Mouse (Mus musculus): ENCODE measurements around the gene Rpl12. TPM values are rescaled to one million over a fixed set of nuclear protein-coding genes. Genes with fewer than 3 reads are reported as not detected.
"Not testable (repeated sequence)": the region's sequence is repeated elsewhere in the genome, so short reads cannot be mapped to it uniquely, and the experiment has no call there.

The Rpl12 gene
- total RNA-seq, 2 experiments from 2014 or later: 66.0 to 72.2 TPM

DNA sequence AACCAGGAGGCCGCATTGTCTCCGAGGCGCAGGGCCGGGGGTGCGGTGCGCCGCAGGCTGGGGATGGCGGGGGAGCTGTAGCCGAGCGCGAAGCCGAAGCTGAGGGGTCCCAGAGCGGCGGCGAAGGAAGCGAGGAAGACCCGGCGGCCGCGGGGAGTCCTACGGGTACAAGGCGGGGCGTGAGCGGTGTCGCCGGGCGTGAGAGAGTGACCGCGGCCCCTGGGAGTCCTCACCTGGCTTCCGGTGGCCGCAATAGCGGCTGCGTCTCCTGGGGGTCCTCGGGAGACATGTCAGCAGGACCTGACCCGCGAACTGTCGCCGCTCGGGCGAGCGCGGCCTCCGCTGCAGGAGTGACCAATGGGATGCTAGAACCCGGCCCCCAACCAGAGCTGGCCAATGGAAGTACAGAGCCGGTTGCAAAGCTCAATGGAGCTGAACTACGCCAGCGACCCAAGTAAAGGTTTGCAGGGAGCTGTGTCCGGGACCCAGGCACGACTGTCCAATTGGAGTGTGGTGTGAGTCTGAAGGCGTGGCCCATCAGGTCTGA is 20.4 kb downstream of the Rpl12 start, which contains the start of gene Slc2a8:
Gene Slc2a8, minus strand, starts transcription at position 359 of the 547 bp plus-strand sequence.
- peak; percentile 92 to 97 for DNase-seq

DNA sequence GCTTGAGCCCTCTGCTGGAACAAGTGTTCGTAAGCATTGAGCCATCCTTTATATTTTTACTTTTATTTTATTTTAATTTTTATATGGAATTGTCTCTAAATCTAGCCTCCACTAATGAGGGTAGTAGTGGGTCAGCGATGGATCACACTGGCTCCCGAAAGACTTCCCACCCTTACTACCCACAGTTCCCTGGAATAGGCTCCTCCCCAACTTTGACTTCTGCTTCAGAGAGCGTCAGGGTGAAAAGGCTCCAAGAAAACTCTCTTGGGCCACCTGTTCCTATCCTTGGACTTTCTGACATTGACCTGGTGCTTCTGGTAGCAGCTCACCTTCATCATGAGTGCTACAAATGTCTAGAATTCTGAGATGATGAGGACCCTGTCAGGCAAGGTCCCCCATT is 21.3 kb downstream of the Rpl12 start:
- peak; percentile 50 to 64 for DNase-seq

DNA sequence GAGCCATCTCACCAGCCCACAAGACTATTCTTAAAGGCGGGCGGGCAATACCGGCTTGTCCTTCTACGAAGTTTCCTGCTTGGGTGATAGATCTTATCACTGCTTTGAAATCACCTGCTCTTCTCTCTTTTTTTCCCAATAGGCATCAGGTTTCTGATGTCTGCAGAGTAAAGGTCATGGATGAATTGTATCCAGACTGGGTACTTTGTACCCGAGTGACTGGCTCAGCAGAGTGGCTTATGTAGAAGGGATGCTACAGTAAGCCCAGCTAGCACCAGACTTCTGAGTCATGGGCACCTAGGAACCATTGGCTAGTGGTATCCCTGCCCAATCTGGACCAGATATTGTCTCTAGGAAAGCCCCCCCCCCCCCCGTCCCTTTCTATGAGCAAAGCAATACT is 22.3 kb downstream of the Rpl12 start:
- DNase-seq: no peak

DNA sequence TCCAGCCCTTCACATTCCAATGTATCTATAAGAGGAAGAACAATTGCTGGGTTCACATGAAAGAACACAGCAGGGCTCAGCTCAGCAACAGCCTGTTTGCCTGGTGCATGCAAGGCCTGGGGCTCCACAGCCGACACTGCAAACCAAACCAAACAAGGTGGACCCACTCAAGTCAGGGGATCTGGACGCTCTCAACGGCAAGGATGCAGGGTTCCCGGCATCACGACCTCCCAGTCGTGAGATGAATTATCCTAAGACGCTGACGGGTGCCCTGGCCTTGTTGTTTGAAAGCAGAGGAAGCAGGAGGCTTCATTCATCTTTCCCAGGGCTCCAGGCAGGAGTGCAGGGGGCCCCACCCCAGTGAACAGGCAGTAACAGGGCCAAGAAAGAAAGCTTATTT is 24.5 kb downstream of the Rpl12 start:
- no peak for DNase-seq

DNA sequence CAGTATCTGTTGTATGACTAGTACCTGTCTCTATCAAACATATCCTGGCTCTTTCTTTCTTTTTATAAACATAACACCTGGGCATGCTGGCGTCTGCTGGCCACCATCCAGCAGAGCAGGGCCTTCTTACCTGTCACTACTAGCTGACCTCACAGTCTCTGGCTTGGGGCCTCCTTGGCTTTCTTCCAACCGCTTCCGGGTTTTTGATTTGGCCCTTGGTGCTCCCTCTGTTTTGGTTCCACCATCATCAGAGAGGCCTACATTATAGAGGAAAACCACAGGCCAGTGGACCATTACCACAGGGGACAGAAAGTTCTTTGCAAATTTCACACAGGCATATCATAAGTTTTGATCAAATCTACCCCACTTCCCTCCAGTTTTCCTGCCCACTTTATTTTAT is 28.0 kb downstream of the Rpl12 start:
- no peak for DNase-seq

DNA sequence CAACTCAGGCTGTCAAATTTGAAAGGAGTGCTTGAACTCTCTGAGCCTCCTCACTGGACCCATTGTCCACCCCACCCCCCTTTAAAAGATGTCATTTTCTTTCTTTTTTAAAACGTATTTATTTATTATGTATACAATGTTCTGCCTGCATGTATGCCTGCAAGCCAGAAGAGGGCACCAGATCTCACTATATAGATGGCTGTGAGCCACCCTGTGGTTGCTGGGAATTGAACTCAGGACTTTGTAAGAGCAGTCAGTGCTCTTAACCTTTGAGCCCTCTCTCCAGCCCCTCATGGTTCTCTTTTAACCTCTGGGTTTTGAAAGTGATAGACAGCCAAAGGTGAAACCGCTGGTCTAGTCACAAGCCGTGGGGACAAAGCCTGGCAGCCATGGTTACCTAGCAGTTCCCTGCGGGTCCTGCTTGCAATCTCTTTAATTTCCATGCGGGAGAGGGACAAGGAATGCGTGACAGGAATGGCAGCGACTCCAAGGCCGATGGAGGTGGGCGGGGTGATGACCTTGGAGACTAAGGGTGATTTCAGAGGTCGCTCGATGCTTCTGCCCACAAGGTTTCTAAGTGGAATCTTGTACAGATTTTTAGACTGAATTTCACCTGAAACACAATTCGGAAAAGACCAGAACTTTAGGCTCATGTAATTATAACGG is 28.9 kb downstream of the Rpl12 start:
- no peak for DNase-seq

DNA sequence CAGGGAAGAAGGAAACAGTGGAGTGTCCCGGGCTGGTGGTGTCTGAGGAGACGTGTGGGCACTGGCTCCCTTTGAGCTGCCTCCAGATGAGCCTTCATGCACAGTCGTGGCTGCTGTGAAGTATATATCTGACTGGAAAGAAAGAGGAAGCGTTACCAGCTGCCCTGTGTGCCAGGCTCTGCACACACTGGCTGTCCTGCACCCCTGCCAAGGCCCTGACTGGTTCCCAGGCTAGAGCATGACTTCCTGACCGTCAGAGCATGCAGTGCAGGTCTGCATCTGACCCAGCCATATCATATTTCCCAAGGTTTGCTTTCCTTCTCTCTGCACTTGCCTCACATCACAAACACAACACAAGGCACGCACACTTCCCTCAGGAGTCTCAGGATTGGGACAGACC is 30.8 kb downstream of the Rpl12 start:
- DNase-seq: peak in 1 of 2 experiments; percentile 51

DNA sequence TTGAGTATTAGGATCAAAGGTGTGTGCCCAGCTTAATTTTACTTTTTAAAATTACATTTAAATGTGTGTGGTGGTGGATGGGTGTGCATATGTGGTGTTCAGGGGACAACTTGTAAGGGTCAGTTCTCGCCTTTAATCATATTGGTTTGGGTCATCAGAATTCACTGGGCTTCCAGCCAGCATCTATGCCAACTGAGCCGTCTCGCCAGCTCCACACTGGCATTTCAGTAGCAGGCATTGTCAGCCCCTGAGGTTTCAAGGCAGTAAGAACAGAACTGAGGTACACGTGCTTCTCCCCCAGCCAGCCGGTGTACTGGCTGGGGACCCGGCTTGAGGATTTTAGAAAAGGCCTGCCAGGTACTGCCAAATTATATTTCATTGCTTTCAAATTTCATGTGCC is 35.7 kb downstream of the Rpl12 start:
- no peak for DNase-seq

DNA sequence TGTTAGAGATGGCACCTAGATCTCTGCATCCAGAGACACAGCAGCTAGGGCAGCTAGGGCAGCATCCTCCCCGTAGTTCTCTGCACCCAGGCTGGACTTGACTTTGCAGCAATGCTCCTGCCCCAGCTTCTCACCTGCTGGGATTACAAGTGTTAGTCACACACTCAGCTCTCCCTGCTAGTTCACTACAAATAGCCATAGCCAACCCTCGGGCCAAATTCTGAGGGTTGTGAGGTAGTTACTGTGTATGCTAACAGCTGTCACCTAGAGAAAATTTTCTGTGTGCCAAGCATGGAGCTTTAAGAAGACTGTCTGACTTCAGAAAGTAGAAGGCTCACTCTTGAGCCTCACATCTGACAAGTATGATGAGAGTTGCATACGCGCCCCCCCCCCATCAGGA is 36.4 kb downstream of the Rpl12 start:
- no peak for DNase-seq

DNA sequence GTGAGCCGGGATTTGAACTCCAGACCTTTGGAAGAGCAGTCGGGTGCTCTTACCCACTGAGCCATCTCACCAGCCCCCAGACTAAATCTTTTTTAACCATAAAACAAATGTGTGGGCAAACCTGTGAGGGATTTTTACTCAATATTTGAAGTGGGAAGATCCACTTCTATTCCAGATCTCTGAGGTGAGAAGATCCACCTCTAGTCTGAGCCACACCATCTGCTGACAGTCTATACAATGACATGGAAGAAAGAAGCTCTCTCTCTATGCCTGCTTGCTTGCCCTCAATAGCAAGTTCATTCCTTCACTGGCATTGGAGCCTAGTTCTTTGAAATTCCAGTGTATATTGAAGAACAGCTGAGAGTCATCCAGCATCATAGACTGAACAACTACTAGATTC is 38.4 kb downstream of the Rpl12 start:
- DNase-seq: no peak

DNA sequence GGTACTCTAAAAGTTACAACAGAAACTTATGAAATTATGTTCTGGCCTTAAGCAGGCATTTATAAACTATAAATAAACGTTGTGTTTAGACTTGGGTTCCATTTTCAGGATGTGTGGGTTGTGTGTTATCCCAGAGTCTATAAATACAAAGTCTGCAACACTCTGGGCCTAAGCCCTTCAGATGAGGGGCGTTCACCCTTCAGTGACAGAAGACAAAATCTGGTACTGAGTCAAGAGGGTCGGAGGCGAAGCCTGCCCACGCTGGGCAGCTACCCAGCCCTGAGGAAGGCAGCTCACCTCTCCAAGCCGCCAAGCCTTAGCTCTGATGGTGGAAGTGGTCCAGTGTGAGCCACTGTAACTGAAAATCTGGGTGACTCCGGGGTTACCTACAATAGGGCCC is 40.8 kb downstream of the Rpl12 start:
- DNase-seq: no peak

DNA sequence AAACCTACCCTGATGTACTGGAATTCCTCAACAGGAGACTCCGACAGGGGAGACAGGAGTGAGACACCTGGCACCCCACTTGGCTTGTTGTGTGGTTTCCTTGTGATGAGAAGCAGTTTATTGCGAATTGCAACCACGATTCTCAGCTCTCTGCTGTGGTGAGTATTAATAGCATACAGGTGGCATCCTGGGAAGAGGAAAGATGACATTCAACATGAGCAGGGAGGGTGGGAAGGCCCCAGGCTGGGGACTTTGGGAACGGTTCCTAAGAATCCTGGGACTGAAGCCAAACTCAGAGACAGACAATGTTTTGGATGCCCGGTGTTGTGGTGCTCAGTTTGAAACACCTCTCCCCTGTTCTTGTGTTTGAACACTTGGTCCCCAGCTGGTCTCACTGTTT is 43.7 kb downstream of the Rpl12 start:
- peak; percentile 12 to 15 for DNase-seq

DNA sequence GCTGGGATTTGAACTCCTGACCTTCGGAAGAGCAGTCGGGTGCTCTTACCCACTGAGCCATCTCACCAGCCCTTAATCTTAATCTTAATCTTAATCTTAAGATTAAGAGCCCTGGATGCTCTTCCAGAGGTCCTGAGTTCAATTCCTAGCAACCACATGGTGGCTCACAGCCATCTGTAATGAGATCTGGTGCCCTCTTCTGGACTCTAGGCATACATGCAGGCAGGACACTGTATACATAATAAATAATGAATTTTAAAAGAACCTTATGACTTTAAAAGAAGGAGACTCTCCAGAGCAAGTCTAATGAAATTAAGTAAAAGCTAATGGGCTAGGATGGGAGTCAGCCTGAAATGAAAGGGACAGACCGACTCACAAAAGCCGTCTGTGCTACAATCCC is 47.7 kb downstream of the Rpl12 start:
- not testable (repeated sequence) for DNase-seq

DNA sequence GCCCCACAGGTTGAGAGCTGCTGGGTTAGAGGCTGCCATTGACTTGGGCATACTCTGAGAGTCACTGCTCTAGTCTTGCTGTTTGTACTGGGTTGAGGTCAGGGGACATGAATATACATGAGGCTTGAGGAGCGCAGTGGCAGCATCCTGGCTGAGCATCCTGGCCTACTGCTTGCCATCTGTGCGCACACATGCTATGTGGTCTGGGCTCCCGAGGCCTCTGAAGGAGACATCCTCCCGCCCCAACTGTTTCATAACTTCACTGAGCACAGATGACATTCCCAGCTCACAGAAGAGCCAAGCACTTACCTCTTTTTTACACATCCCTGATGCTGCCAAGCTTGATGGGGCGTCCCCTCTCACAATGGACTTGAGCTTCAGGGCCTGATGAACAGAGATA is 53.5 kb downstream of the Rpl12 start:
- DNase-seq: no peak

Other genes with a start within 250 kb of the Rpl12 start
- gene Cdk9, start 248.5 kb upstream of the Rpl12 start, total RNA-seq (2021): 10 to 100 TPM; 22.4 to 24.1 TPM
- 10 to 100 TPM; 23.1 to 30.8 TPM for gene Sh2d3c, start 240.5 kb upstream of the Rpl12 start, total RNA-seq (2021)
- gene 6330409D20Rik, start 220.5 kb upstream of the Rpl12 start, total RNA-seq (2021): not detected
- gene Tor2a, start 204.3 kb upstream of the Rpl12 start, total RNA-seq (2021): 1 to 10 TPM; 6.7 to 9.4 TPM
- gene Ttc16, start 185.9 kb upstream of the Rpl12 start, total RNA-seq (2021): under 1 TPM in 1 of 2 experiments, not detected in 1; 0.13 TPM
- 1 to 10 TPM; 5.1 to 5.5 TPM for gene Ptrh1, start 185.8 kb upstream of the Rpl12 start, total RNA-seq (2021)
- not detected for gene Cfap157, start 177.1 kb upstream of the Rpl12 start, total RNA-seq (2021)
- 10 to 100 TPM; 12.2 to 13.0 TPM for gene Stxbp1, start 114.3 kb upstream of the Rpl12 start, total RNA-seq (2021)
- 10 to 100 TPM; 20.4 to 25.0 TPM for gene Fam129b, start 85.4 kb upstream of the Rpl12 start, total RNA-seq (2021)
- 10 to 100 TPM; 15.1 to 15.9 TPM for gene Lrsam1, start 55 bp downstream of the Rpl12 start, total RNA-seq (2021)
- gene Slc2a8, start 20.5 kb downstream of the Rpl12 start, total RNA-seq (2021): 10 to 100 TPM; 15.0 to 17.3 TPM
- 1 to 10 TPM; 2.2 to 2.6 TPM for gene Garnl3, start 170.1 kb downstream of the Rpl12 start, total RNA-seq (2021)

Measured in heart, adult 18-20 months (tissue).